Mouse (Mus musculus) naive thymus-derived CD4-positive, alpha-beta T cell, adult 2 months (primary cell): ENCODE measurements around the gene Necap1.
A peak's percentile ranks its signal among the peaks of the same experiment; 100 is the strongest.

ENCODE experiments used
- DNase-seq: peaks from one replicate; pipeline ENCODE4 v3.0.0-alpha.2; 2011; ENCODE audit warnings: low read depth

The Necap1 gene

GRCm38 (mm10) chr6:122889599-122889998 lies 15.3 kb downstream of the Necap1 start:
- DNase-seq, result no peak

- DNase-seq, result peak; percentile 65
Measured at GRCm38 (mm10) chr6:122892442-122893049, 18.3 kb downstream of the Necap1 start.

- no peak for DNase-seq
Measured at GRCm38 (mm10) chr6:122919922-122920321, 45.6 kb downstream of the Necap1 start.

- no peak for DNase-seq
Measured at GRCm38 (mm10) chr6:122921451-122921850, 47.2 kb downstream of the Necap1 start, which contains the start of gene Clec4a1. Gene Clec4a1 (plus strand): TSS chr6:122921848.

GRCm38 (mm10) chr6:122934845-122935244 lies 60.6 kb downstream of the Necap1 start:
- no peak for DNase-seq
